Mouse (Mus musculus): ENCODE results near the gene Trip4. TPM values are rescaled to one million over a fixed set of nuclear protein-coding genes. Genes with fewer than 3 reads are reported as not detected.

Trip4 gene
- polyA plus RNA-seq, 1 experiment from 2014 or later, result 22.4 TPM

GRCm38 (mm10) chr9:65823716-65824462 is 84.7 kb downstream of the Trip4 start:
- no peaks in the 10 kb centered on the region for H3K36me3 ChIP-seq
- H3K27ac ChIP-seq (replicated peaks), result peak overlapping the region; percentile 78
- H3K27me3 ChIP-seq (replicated peaks), result no peaks in the 10 kb centered on the region
- WGBS, result 33% methylated on average over 10 of the region's 10 CpGs
- no peaks in the 10 kb centered on the region for H3K9me3 ChIP-seq
- peak overlapping the region; percentile 70 for H3K9ac ChIP-seq
- peaks cover 77% of the 10 kb centered on the region for H3K4me1 ChIP-seq
- H3K4me3 ChIP-seq, result peak overlapping the region; percentile 34
- peak overlapping the region; percentile 66 for H3K4me2 ChIP-seq
- no peak for ATAC-seq (ENCODE audit: extremely low read depth, insufficient number of reproducible peaks, low FRiP score, low TSS enrichment)

DNA sequence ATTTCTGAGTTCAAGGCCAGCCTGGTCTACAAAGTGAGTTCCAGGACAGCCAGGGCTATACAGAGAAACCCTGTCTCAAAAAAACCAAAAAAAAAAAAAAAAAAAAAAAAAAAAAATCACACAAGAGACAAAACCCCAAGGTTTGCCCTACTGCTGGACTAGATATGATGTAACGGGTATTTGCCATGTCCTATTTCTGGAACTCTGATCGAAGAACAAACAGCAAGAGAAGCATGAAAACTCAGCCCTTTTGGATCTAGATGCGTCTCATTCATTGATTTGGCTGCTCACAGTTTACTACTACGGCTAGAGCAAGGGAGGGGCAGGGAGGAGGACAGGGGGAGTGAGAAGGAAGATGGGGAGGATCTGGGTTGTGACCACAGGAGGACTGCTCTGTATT is 86.6 kb downstream of the Trip4 start:
- H3K27ac ChIP-seq (replicated peaks), result no peak overlapping the region
- H3K9me3 ChIP-seq, result no peaks in the 10 kb centered on the region
- WGBS, result 74% methylated on average over 4 of the region's 4 CpGs
- H3K4me2 ChIP-seq, result no peak overlapping the region
- peaks cover 82% of the 10 kb centered on the region for H3K4me1 ChIP-seq
- H3K27me3 ChIP-seq (replicated peaks), result no peaks in the 10 kb centered on the region
- no peak for ATAC-seq (ENCODE audit: extremely low read depth, insufficient number of reproducible peaks, low FRiP score, low TSS enrichment)
- H3K4me3 ChIP-seq, result no peak overlapping the region
- H3K9ac ChIP-seq, result no peak overlapping the region
- peaks cover 4% of the 10 kb centered on the region for H3K36me3 ChIP-seq

GRCm38 (mm10) chr9:65820301-65820700 is 88.3 kb downstream of the Trip4 start:
- no peak for ATAC-seq (ENCODE audit: extremely low read depth, insufficient number of reproducible peaks, low FRiP score, low TSS enrichment)
- Histone ChIP-seq H3K9me3 (no peaks in the 10 kb centered on the region), H3K9ac (no peak overlapping the region), H3K27ac (replicated peaks) (no peak overlapping the region), H3K4me1 (peaks cover 75% of the 10 kb centered on the region), H3K36me3 (peaks cover 10% of the 10 kb centered on the region), H3K27me3 (replicated peaks) (no peaks in the 10 kb centered on the region), H3K4me3 (no peak overlapping the region), H3K4me2 (no peak overlapping the region)
- WGBS, result 77% methylated on average over 2 of the region's 2 CpGs

GRCm38 (mm10) chr9:65818402-65818801 is 90.2 kb downstream of the Trip4 start:
- no peak for ATAC-seq (ENCODE audit: extremely low read depth, insufficient number of reproducible peaks, low FRiP score, low TSS enrichment)
- 94% methylated on average over 2 of the region's 2 CpGs for WGBS
- Histone ChIP-seq H3K9ac (no peak overlapping the region), H3K4me3 (no peak overlapping the region), H3K9me3 (no peaks in the 10 kb centered on the region), H3K36me3 (peaks cover 21% of the 10 kb centered on the region), H3K27ac (replicated peaks) (no peak overlapping the region; the same call in 1 of the 2 replicates), H3K27me3 (replicated peaks) (no peaks in the 10 kb centered on the region), H3K4me2 (no peak overlapping the region), H3K4me1 (peaks cover 64% of the 10 kb centered on the region)

DNA sequence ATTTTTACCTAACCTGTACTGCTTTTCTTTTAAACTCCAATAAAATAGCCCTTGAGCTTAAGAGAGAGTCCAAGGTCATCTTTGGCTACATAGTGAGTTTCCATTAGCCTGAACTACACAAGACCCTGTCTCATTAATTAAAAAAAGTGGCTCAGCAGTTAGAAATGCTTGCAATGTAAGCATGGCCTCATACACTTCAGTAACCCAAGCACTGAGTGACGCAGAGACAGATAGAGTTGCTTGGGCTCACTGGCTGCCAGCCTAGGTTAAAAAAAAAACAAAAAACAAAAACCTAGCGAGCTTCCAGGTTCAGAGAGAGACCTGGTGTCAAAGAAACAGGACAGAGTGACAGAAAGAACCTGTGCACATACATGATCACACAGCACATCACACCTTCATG is 95.8 kb downstream of the Trip4 start:
- Histone ChIP-seq H3K4me1 (peaks cover 47% of the 10 kb centered on the region), H3K4me3 (no peak overlapping the region), H3K9me3 (no peaks in the 10 kb centered on the region), H3K27me3 (replicated peaks) (no peaks in the 10 kb centered on the region), H3K27ac (replicated peaks) (peak overlapping the region; percentile 88), H3K9ac (0 out of 2 replicates have a peak overlapping the region, but pooled peaks have one; percentile 59), H3K4me2 (peak overlapping the region; percentile 35), H3K36me3 (peaks cover 21% of the 10 kb centered on the region)
- ATAC-seq (ENCODE audit: extremely low read depth, insufficient number of reproducible peaks, low FRiP score, low TSS enrichment), result no peak
- WGBS, result 31% methylated on average over 2 of the region's 2 CpGs

GRCm38 (mm10) chr9:65811784-65812183 is 96.8 kb downstream of the Trip4 start:
- no peaks in the 10 kb centered on the region for H3K27me3 ChIP-seq (replicated peaks)
- H3K27ac ChIP-seq (replicated peaks), result 0 out of 2 replicates have a peak overlapping the region, but pooled peaks have one; percentile 20
- no peaks in the 10 kb centered on the region for H3K9me3 ChIP-seq
- H3K4me1 ChIP-seq, result peaks cover 52% of the 10 kb centered on the region
- no peak for ATAC-seq (ENCODE audit: extremely low read depth, insufficient number of reproducible peaks, low FRiP score, low TSS enrichment)
- no peak overlapping the region for H3K9ac ChIP-seq
- H3K4me2 ChIP-seq, result no peak overlapping the region
- WGBS, result 78% methylated on average over 1 of the region's 1 CpGs
- peaks cover 16% of the 10 kb centered on the region for H3K36me3 ChIP-seq
- no peak overlapping the region for H3K4me3 ChIP-seq

- no peak overlapping the region for H3K9ac ChIP-seq
- no peaks in the 10 kb centered on the region for H3K36me3 ChIP-seq
- H3K4me3 ChIP-seq, result no peak overlapping the region
- WGBS, result 80% methylated on average over 1 of the region's 1 CpGs
- H3K27me3 ChIP-seq (replicated peaks), result no peaks in the 10 kb centered on the region
- H3K4me1 ChIP-seq, result peaks cover 57% of the 10 kb centered on the region
- H3K9me3 ChIP-seq, result no peaks in the 10 kb centered on the region
- H3K4me2 ChIP-seq, result no peak overlapping the region
- H3K27ac ChIP-seq (replicated peaks), result peak overlapping the region; percentile 60; the same call in 1 of the 2 replicates
- no peak for ATAC-seq (ENCODE audit: extremely low read depth, insufficient number of reproducible peaks, low FRiP score, low TSS enrichment)
Observed at GRCm38 (mm10) chr9:65807818-65808217, 100.8 kb downstream of the Trip4 start.

DNA sequence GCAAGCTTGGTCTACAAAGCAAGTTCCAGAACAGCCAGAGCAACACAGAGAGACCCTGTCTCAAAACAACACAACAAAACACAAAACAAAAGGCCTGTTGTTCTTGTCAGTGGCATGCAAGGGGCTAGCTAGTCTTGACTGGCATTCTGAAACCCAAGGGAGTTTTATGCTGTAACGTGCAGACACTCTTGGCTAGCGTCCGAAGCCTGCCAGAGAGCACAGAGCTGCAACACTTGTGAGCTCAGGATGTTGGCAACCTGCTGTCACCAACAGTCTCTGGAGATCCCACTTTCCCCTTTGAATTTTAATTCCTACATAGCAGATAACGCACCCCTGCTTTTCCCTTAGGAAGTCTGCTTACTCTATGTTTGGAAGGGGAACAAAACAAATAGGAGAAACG is 101.3 kb downstream of the Trip4 start:
- WGBS, result 44% methylated on average over 5 of the region's 5 CpGs
- Histone ChIP-seq H3K27ac (replicated peaks) (peak overlapping the region; percentile 60), H3K36me3 (no peaks in the 10 kb centered on the region), H3K4me2 (peak overlapping the region; percentile 10; the same call in 1 of the 2 replicates), H3K4me3 (no peak overlapping the region), H3K4me1 (peaks cover 55% of the 10 kb centered on the region), H3K9ac (no peak overlapping the region), H3K27me3 (replicated peaks) (no peaks in the 10 kb centered on the region), H3K9me3 (no peaks in the 10 kb centered on the region)
- ATAC-seq (ENCODE audit: extremely low read depth, insufficient number of reproducible peaks, low FRiP score, low TSS enrichment), result no peak

GRCm38 (mm10) chr9:65799770-65800169 is 108.8 kb downstream of the Trip4 start:
- Histone ChIP-seq H3K9me3 (no peaks in the 10 kb centered on the region), H3K4me2 (no peak overlapping the region), H3K27ac (replicated peaks) (no peak overlapping the region), H3K4me3 (no peak overlapping the region), H3K4me1 (peaks cover 51% of the 10 kb centered on the region), H3K27me3 (replicated peaks) (no peaks in the 10 kb centered on the region), H3K36me3 (peaks cover 4% of the 10 kb centered on the region), H3K9ac (no peak overlapping the region)
- ATAC-seq (ENCODE audit: extremely low read depth, insufficient number of reproducible peaks, low FRiP score, low TSS enrichment), result no peak
- WGBS, result 71% methylated on average over 4 of the region's 4 CpGs

GRCm38 (mm10) chr9:65795651-65796050 is 112.9 kb downstream of the Trip4 start:
- 32% methylated on average over 2 of the region's 2 CpGs for WGBS
- H3K27me3 ChIP-seq (replicated peaks), result no peaks in the 10 kb centered on the region
- H3K9ac ChIP-seq, result 0 out of 2 replicates have a peak overlapping the region, but pooled peaks have one; percentile 33
- H3K36me3 ChIP-seq, result peaks cover 20% of the 10 kb centered on the region
- peaks cover 61% of the 10 kb centered on the region for H3K4me1 ChIP-seq
- peak overlapping the region; percentile 28; the same call in 1 of the 2 replicates for H3K4me2 ChIP-seq
- H3K27ac ChIP-seq (replicated peaks), result peak overlapping the region; percentile 56
- ATAC-seq (ENCODE audit: extremely low read depth, insufficient number of reproducible peaks, low FRiP score, low TSS enrichment), result no peak
- no peaks in the 10 kb centered on the region for H3K9me3 ChIP-seq
- H3K4me3 ChIP-seq, result no peak overlapping the region

DNA sequence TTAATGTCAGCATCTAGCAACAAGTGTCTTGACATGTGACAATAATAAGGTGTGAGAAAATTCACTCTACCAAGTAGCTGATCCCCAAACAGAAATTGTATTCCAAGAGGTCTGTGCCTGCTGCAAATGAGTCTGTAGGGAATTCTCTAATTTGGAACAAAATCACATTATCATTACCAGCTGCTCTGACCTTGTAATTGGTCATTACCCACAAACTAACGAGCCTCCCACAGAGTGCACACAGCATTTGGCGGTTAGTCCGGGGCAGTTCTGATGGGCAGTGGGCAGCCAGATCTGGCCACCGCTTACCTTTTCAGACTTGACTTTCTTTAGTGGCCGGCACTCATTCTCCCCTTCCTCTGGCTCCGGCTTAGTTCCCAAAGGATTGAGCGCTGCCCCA is 114.3 kb downstream of the Trip4 start:
- Histone ChIP-seq H3K4me1 (peaks cover 64% of the 10 kb centered on the region), H3K4me3 (no peak overlapping the region), H3K36me3 (peaks cover 20% of the 10 kb centered on the region), H3K9me3 (no peaks in the 10 kb centered on the region), H3K9ac (no peak overlapping the region), H3K4me2 (no peak overlapping the region), H3K27me3 (replicated peaks) (no peaks in the 10 kb centered on the region), H3K27ac (replicated peaks) (no peak overlapping the region)
- no peak for ATAC-seq (ENCODE audit: extremely low read depth, insufficient number of reproducible peaks, low FRiP score, low TSS enrichment)
- WGBS, result 89% methylated on average over 7 of the region's 7 CpGs

DNA sequence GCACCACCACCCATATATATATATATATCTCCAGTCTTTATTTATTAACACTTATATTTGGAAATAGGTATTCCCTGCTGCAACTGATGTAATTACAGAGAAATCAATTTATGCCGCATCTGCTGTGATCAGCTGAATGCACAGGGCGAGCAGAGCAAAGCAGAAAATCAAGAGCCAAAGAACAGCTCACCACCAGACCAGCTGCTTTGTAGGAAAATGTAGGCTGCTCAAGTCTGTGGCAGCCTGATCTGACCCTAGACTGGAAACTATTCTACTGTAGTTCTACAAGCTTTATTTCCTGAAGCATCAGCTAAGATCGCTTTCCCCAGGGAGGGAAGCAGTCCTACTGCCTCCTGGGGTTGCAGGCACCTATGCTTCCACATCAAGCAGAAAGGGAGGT is 115.1 kb downstream of the Trip4 start:
- Histone ChIP-seq H3K27ac (replicated peaks) (no peak overlapping the region), H3K27me3 (replicated peaks) (no peaks in the 10 kb centered on the region), H3K9me3 (no peaks in the 10 kb centered on the region), H3K4me1 (peaks cover 72% of the 10 kb centered on the region), H3K9ac (no peak overlapping the region), H3K36me3 (peaks cover 20% of the 10 kb centered on the region), H3K4me2 (no peak overlapping the region), H3K4me3 (no peak overlapping the region)
- ATAC-seq (ENCODE audit: extremely low read depth, insufficient number of reproducible peaks, low FRiP score, low TSS enrichment), result no peak
- 91% methylated on average over 3 of the region's 3 CpGs for WGBS

All from heart, embryonic 13.5 days (tissue).